Mouse (Mus musculus): Measurements from ENCODE around the gene Nelfb.

Gene Nelfb

GRCm38 (mm10) chr2:25230581-25230980, 19.3 kb upstream of the Nelfb start:
- no peak for DNase-seq (ENCODE audit: low read depth, low spot score)

GRCm38 (mm10) chr2:25229582-25229981, 18.3 kb upstream of the Nelfb start:
- no peak for DNase-seq (ENCODE audit: low read depth, low spot score)

GRCm38 (mm10) chr2:25228995-25229530, 17.8 kb upstream of the Nelfb start:
- no peak for DNase-seq (ENCODE audit: low read depth, low spot score)

GRCm38 (mm10) chr2:25228431-25228889, 17.2 kb upstream of the Nelfb start:
- DNase-seq (ENCODE audit: low read depth, low spot score), result peak; percentile 87

- DNase-seq (ENCODE audit: low read depth, low spot score), result no peak
Observed at GRCm38 (mm10) chr2:25227406-25227805, 16.1 kb upstream of the Nelfb start.

GRCm38 (mm10) chr2:25226864-25227263, 15.6 kb upstream of the Nelfb start:
- no peak for DNase-seq (ENCODE audit: low read depth, low spot score)

- no peak for DNase-seq (ENCODE audit: low read depth, low spot score)
Observed at GRCm38 (mm10) chr2:25225811-25226379, 14.6 kb upstream of the Nelfb start.

- DNase-seq (ENCODE audit: low read depth, low spot score), result peak; percentile 99
Observed at GRCm38 (mm10) chr2:25224766-25225752, 13.8 kb upstream of the Nelfb start.

GRCm38 (mm10) chr2:25224492-25224765, 13.1 kb upstream of the Nelfb start, which contains the start of gene Tubb4b:
Gene Tubb4b, minus strand, starts transcription at chr2:25224702.
- DNase-seq (ENCODE audit: low read depth, low spot score), result no peak

- no peak for DNase-seq (ENCODE audit: low read depth, low spot score)
Observed at GRCm38 (mm10) chr2:25223681-25224491, 12.6 kb upstream of the Nelfb start.

- DNase-seq (ENCODE audit: low read depth, low spot score), result no peak
Observed at GRCm38 (mm10) chr2:25221331-25221772, 10.1 kb upstream of the Nelfb start.

- no peak for DNase-seq (ENCODE audit: low read depth, low spot score)
Observed at GRCm38 (mm10) chr2:25218445-25218844, 7.2 kb upstream of the Nelfb start, which contains the start of gene Fam166a. Gene Fam166a, plus strand, starts transcription at chr2:25218745.

GRCm38 (mm10) chr2:25217666-25218065, 6.4 kb upstream of the Nelfb start:
- DNase-seq (ENCODE audit: low read depth, low spot score), result no peak

GRCm38 (mm10) chr2:25214444-25214843, 3.2 kb upstream of the Nelfb start, which contains the start of gene Stpg3:
Gene Stpg3, minus strand, starts transcription at chr2:25214637.
- no peak for DNase-seq (ENCODE audit: low read depth, low spot score)

GRCm38 (mm10) chr2:25213266-25213865, 2.1 kb upstream of the Nelfb start:
- DNase-seq (ENCODE audit: low read depth, low spot score), result no peak

GRCm38 (mm10) chr2:25210686-25211085, 603 bp downstream of the Nelfb start:
- no peak for DNase-seq (ENCODE audit: low read depth, low spot score)

- no peak for DNase-seq (ENCODE audit: low read depth, low spot score)
Observed at GRCm38 (mm10) chr2:25207593-25207992, 3.7 kb downstream of the Nelfb start.

GRCm38 (mm10) chr2:25203631-25204214, 7.6 kb downstream of the Nelfb start:
- no peak for DNase-seq (ENCODE audit: low read depth, low spot score)

GRCm38 (mm10) chr2:25200631-25201030, 10.7 kb downstream of the Nelfb start:
- DNase-seq (ENCODE audit: low read depth, low spot score), result no peak

- DNase-seq (ENCODE audit: low read depth, low spot score), result no peak
Observed at GRCm38 (mm10) chr2:25197946-25198345, 13.3 kb downstream of the Nelfb start.

- no peak for DNase-seq (ENCODE audit: low read depth, low spot score)
Observed at GRCm38 (mm10) chr2:25197191-25197590, 14.1 kb downstream of the Nelfb start.
